Mouse (Mus musculus): Measurements from ENCODE around the gene Hist1h3f.
"Not testable (repeated sequence)": the region's sequence is repeated elsewhere in the genome, so short reads cannot be mapped to it uniquely, and the experiment has no call there.

GRCm38 (mm10) chr13:23571504-23572217 is 27.8 kb downstream of the Hist1h3f start:
- not testable (repeated sequence) for TF ChIP-seq CTCF (IDR thresholded peaks at IDR 0.05; ENCODE audit: extremely low read depth, insufficient read length, insufficient replicate concordance, low read depth, low read length); POLR2A (IDR thresholded peaks at IDR 0.05; ENCODE audit: low read depth, low read length)

All from small intestine, adult 2 months (tissue).